Mouse (Mus musculus) c-Kit-negative CD71-positive TER-119-positive erythroid progenitor cells, embryonic 14.5 days (primary cell): Measurements from ENCODE around the gene Mef2b.

Experiments used
- DNase-seq: peaks from one replicate; pipeline ENCODE4 v3.0.0-alpha.2; 2013; ENCODE audit warnings: low read depth, low spot score

Mef2b gene

GRCm38 (mm10) chr8:70134086-70134485 is 5.4 kb upstream of the Mef2b start:
- no peak for DNase-seq

- no peak for DNase-seq
Observed at GRCm38 (mm10) chr8:70134931-70135330, 4.6 kb upstream of the Mef2b start.

GRCm38 (mm10) chr8:70136591-70136990 is 2.9 kb upstream of the Mef2b start:
- DNase-seq = no peak

GRCm38 (mm10) chr8:70137890-70138289 is 1.6 kb upstream of the Mef2b start:
- DNase-seq = no peak

- DNase-seq = no peak
Observed at GRCm38 (mm10) chr8:70139981-70140380, 470 bp downstream of the Mef2b start.

- DNase-seq = no peak
Observed at GRCm38 (mm10) chr8:70147678-70148607, 8.4 kb downstream of the Mef2b start.

GRCm38 (mm10) chr8:70150158-70150557 is 10.6 kb downstream of the Mef2b start:
- no peak for DNase-seq

GRCm38 (mm10) chr8:70152537-70153257 is 13.2 kb downstream of the Mef2b start:
- peak; percentile 49 for DNase-seq

GRCm38 (mm10) chr8:70157240-70157800 is 17.8 kb downstream of the Mef2b start:
- DNase-seq = no peak

- DNase-seq = no peak
Observed at GRCm38 (mm10) chr8:70158069-70158853, 18.8 kb downstream of the Mef2b start.

GRCm38 (mm10) chr8:70159211-70159610 is 19.7 kb downstream of the Mef2b start:
- no peak for DNase-seq

GRCm38 (mm10) chr8:70160015-70160414 is 20.5 kb downstream of the Mef2b start:
- no peak for DNase-seq

- DNase-seq = no peak
Observed at GRCm38 (mm10) chr8:70163316-70163715, 23.8 kb downstream of the Mef2b start.

- peak; percentile 39 for DNase-seq
Observed at GRCm38 (mm10) chr8:70166504-70167110, 27.1 kb downstream of the Mef2b start.

- no peak for DNase-seq
Observed at GRCm38 (mm10) chr8:70170116-70170515, 30.6 kb downstream of the Mef2b start.

- no peak for DNase-seq
Observed at GRCm38 (mm10) chr8:70170748-70171147, 31.2 kb downstream of the Mef2b start.

GRCm38 (mm10) chr8:70171240-70171639 is 31.7 kb downstream of the Mef2b start:
- DNase-seq = no peak

GRCm38 (mm10) chr8:70172043-70172681 is 32.7 kb downstream of the Mef2b start, which contains the start of gene Tmem161a:
Gene Tmem161a (plus strand): TSS chr8:70172356.
- peak; percentile 93 for DNase-seq

GRCm38 (mm10) chr8:70173320-70173719 is 33.8 kb downstream of the Mef2b start:
- DNase-seq = no peak

- no peak for DNase-seq
Observed at GRCm38 (mm10) chr8:70174079-70174478, 34.6 kb downstream of the Mef2b start.

GRCm38 (mm10) chr8:70178231-70178630 is 38.7 kb downstream of the Mef2b start:
- DNase-seq = no peak
